Mouse (Mus musculus): ENCODE measurements around the gene Tbk1.
A peak's percentile ranks its signal among the peaks of the same experiment; 100 is the strongest.

The Tbk1 gene

DNA sequence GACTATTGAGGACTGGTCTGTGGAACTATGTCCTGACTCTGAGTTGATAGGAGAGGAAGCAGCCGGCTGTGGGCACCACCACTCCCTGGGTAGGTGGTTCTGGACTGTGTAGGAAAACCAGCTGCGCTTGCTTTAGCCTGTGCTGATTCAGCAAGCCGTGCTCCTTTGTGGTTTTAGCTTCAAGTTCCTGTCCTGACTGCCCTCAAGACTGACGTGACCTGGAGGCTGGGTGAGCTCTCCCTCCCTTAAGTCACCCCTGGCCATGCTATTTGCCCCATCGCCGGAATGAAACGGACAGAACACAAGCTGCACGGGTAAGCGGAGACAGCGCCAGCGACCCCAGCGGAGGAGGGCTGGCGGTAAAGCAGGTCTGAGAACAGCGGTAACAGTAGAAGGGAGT lies 4.5 kb upstream of the Tbk1 start:
- peak in 1 of 2 experiments; percentile 33 for DNase-seq (ENCODE audit: low spot score in 2 of 2)

DNA sequence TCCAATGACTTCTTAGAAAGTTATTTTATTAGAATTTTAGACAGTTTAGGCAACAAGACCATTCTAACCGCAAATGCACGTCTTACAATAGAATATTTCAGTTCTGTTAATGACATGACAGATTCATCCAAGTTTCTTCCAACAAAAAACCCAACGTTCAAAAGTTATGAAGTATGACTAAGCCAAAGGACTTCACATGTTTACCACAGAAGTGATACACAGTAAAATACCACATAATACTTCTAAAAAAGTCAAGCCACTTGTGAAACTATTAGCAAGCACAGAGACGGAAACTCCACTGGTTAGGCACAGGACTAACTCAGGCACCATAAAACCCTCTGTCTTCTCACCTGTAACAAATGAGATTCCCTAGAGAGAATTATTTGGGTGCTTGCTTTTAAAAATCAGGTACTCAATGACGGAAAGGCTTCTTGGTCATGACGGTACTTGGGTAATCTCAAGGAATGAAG lies 819 bp upstream of the Tbk1 start:
- no peak for DNase-seq (ENCODE audit: low spot score in 2 of 2)

DNA sequence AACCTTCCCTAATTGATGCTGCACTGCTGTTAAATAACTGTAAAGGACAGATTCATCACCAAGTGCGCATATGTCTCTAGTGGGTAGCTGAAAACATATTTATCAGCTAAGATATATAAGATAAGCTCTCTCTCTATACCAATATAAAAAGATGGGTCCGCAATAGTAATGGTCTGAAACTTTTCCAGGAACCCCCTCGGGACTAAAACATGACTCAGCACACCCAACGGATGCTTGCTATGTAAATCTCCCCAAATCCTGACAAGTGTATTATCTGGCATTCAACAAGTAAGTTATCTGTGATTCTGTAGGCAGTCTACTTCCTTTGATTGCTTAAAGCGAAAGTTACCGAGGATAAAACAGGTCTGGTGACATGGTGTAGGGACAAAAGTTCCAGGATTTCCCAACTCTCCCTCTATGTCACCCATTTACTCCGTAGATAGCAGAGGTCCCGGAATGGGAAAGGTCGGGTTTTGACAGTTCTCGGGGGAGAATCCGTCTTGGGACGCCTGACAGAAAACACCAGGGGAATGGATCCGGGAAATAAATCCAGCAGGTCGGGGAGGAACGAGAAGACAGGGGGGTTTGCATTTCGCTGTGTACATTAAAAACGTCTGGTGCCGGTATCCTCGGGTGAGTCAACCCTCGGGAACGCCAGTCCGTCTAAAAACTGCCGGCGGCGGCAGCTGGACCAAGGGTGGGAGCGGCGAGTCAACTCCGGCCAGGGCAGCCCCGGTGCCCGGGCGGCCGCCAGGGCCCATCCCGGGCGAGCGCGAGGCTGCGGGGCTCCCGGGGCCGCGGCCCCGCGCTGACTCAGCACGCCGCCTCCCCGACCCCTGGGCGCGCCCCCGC lies 570 bp downstream of the Tbk1 start:
- peak in 1 of 2 experiments; percentile 18 for DNase-seq (ENCODE audit: low spot score in 2 of 2)

DNA sequence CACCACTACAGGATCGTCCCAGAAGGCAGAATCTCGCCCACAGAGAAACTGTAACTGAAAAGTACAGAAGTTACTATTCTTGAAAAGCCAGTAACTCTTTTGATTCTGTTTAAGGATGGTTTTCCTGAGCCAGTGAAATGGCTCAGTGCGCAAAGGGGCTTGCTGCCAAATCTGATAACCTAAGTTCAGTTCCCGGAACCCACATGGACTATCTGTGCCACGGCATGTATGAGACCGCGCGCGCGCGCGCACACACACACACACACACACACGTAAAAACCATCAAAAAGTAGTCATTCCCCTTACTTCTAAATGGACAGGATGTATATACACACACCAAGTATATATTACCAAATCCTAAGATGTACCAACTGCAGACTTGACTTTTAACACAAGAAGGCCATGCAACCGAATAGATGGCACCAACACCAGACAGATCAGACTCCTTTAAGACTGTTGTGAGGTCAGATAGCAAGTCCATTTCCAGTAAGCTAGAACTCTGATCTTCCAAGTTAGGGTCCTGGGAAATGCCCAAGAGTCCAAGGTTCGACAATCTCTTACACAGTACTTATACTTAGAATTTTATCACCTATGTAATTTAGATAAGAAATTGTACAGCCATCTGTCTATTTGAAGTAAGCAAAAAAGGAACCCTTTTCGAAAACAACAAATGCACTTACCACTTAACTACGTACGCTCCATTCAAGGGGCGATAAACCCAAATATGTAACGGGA lies 1.4 kb downstream of the Tbk1 start:
- no peak for DNase-seq (ENCODE audit: low spot score in 2 of 2)

DNA sequence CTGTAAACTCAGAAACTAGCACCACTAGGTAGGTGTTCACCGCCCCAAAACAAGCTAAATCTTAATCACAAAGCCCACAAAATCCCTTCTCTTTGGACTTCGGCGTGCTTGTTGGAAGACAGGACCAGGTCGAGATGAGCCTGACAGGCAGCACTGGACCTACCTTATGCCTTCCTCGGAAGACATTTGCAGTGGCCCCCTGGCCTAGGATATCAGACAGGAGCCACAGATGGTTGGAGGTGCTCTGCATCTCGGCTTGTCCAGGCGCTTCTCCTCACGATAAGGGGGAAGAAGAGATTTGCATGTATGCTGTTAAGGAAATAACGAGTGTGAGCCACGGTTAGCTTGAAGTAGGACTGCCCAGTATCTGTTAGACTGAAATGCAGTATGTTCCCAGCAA lies 2.6 kb downstream of the Tbk1 start:
- DNase-seq (ENCODE audit: low spot score in 2 of 2): no peak

DNA sequence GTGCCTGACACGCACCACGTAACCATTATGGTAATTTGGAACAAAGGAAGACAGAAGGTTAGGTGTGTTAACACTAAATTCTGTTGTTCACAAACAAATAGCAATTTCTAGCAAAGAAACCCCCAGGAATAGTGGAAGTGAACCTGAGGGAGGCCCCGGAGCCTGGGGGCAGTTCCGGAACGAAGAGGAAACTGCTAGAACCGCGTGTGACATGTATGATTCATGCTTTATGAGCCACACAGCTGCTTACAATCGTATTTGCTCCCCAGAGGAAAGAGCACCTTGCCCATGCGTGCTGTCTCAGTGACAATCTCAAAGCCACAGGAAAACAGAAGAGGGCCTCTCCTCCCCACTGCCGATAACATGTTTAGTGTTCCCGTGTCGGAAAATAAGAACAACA lies 3.6 kb downstream of the Tbk1 start:
- DNase-seq (ENCODE audit: low spot score in 2 of 2): no peak

DNA sequence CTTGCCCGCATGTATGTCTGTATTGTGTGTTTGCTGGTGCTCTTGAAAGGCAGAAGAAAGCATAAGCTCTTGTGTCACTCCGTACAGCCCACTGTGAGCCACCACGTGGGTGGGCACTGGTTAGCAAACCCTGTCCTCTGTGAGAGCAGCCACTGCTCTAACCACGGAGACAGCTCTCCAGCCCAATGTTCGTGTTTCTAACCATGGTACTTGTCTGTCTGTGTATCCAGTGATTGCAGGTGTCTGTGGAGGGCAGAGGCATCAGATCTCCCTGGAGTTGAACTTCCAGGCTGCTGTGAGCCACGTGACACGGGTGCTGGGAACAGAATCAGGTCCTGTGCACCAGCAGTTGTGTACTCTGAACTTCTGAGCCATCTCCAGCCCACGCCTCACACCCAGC lies 4.3 kb downstream of the Tbk1 start:
- DNase-seq (ENCODE audit: low spot score in 2 of 2): no peak

- DNase-seq (ENCODE audit: low spot score in 2 of 2): no peak
Observed at GRCm38 (mm10) chr10:121581405-121581804, 5.2 kb downstream of the Tbk1 start.

DNA sequence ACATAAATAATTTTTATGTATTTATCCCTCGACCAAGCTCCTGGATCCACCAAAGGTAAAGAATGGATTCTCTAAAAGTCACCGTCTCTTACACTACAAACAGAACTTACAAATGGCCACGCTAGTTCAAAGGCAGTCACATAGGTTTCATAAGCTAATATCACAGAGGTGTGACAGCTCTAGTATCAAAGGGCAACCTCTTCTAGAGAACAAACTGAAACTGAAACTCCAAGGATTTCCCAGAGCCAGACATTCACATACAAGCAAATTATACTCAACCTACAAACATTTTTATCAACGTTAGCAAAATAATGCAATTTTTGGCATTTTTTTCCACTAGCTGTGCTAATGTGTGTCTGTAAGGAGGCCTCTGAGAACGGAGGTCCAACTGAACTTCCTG lies 6.2 kb downstream of the Tbk1 start:
- DNase-seq (ENCODE audit: low spot score in 2 of 2): no peak

- DNase-seq (ENCODE audit: low spot score in 2 of 2): no peak
Observed at GRCm38 (mm10) chr10:121576372-121576771, 10.2 kb downstream of the Tbk1 start.

DNA sequence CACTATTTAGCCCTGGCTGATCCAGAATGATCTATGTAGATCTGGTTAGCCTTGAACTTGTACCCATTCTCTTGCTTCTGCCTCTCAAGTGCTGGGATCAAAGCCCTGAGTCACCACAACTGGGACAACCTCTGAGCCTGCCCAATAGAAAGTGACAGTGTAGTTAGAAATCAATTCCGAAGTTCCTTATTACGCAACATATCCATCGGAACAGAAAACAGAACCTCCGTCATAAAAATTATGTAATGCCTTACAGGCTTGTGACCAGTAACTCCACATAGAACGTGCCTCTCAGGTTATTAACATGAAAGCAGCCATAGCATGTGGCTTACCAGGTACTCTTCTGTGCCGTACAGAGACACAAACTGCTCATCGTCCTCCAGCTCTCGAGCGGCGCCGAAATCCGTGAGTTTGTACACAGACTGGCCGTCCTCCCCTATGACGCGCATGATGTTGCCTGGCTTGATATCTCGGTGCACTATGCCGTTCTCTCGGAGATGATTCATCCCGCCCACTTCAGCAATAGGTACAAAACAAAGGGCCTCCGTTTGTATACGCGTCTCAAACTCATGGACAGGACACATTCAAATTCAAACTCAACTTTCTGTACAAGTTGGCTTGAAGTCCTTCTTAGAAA lies 15.0 kb downstream of the Tbk1 start:
- DNase-seq (ENCODE audit: low spot score in 2 of 2): no peak

- DNase-seq (ENCODE audit: low spot score in 2 of 2): no peak
Observed at GRCm38 (mm10) chr10:121571031-121571430, 15.6 kb downstream of the Tbk1 start.

GRCm38 (mm10) chr10:121569796-121570195 lies 16.8 kb downstream of the Tbk1 start:
- no peak for DNase-seq (ENCODE audit: low spot score in 2 of 2)

DNA sequence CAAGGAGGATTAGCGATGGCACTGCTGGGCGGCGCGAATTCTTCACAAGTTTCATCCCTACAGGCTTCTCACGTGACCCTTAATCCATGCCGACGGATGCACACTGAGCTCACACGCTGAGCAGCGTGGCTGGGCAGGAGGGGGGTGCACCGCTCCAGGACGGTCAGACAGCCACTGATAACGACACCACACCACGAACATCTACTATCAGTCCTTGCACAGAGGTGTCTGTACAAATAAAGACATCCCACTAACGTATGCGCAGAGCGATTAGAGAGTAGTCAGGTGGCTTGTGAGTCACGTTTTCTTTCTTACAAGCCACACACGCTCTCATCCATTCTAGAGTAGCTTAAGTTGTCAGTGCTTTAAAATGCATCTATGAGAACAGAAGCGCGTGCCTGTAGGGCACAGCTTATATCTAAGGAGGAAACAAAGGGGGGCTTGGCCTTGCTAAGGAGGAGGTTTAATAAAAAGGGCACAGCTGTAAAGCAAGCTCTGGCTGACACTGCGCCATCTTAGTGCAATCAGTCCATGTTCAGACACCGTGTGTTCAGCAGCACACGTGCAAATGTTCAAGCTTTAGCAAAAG lies 17.5 kb downstream of the Tbk1 start:
- DNase-seq (ENCODE audit: low spot score in 2 of 2): no peak

DNA sequence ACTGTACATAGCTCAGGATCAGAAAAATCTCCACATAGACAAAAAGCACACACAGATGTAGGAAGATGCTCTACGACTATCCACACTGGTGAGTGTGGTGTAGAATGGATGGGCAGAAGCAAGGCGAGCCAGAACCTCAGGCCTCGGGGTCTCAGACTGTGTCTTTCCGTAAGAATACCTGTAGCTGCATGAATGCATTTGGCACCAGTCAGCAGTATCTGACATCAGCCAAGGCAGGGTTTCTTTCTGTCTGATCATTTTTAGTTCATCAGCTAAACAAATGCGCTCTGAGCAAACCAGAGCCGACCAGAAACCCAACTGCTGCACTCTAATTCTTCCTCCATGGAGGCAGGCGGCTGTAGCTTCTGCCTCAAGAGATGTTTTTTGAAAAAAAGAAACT lies 18.1 kb downstream of the Tbk1 start:
- no peak for DNase-seq (ENCODE audit: low spot score in 2 of 2)

- no peak for DNase-seq (ENCODE audit: low spot score in 2 of 2)
Observed at GRCm38 (mm10) chr10:121568026-121568425, 18.6 kb downstream of the Tbk1 start.

- DNase-seq (ENCODE audit: low spot score in 2 of 2): no peak
Observed at GRCm38 (mm10) chr10:121564447-121564846, 22.1 kb downstream of the Tbk1 start.

DNA sequence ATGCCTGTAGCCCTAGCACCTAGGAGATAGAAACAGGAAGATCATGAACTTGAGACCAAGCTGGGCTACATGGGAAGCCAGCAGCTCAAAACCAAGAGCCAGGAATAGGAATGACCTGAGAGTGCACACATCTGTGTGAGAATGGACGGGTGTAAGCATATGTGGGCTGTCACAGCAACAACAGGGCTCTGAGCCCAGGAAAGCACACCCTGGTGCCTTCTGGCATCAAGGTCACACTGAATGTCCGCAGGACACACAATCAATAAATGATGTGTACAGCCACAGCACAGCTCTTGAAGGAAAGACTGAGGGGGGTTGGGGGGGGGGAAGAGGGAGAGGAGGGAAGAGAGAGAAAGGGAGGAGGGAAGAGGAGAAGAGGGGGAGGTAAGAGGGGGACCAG lies 28.4 kb downstream of the Tbk1 start:
- DNase-seq (ENCODE audit: low spot score in 2 of 2): no peak

GRCm38 (mm10) chr10:121556263-121556662 lies 30.3 kb downstream of the Tbk1 start:
- no peak for DNase-seq (ENCODE audit: low spot score in 2 of 2)

- DNase-seq (ENCODE audit: low spot score in 2 of 2): no peak
Observed at GRCm38 (mm10) chr10:121550334-121550733, 36.3 kb downstream of the Tbk1 start.

DNA sequence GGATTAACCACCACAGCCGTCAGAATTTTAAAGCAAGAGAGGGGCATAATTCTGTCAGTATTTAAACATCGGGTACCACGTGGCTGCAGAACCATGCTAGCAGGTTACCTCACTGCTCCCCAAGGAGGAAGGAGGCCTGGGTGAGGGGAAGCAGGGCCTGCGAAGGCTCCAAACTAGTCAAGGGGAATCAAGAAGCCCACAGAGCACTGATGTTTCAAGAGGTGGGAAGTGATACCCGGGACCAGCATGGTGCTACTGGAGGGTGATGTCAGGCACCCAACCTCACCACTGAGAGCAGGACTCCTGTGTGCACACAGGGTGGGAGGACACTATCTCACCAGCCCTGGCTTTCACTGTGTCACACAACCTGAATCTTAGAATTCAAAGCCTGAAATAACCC lies 36.9 kb downstream of the Tbk1 start:
- DNase-seq (ENCODE audit: low spot score in 2 of 2): no peak

DNA sequence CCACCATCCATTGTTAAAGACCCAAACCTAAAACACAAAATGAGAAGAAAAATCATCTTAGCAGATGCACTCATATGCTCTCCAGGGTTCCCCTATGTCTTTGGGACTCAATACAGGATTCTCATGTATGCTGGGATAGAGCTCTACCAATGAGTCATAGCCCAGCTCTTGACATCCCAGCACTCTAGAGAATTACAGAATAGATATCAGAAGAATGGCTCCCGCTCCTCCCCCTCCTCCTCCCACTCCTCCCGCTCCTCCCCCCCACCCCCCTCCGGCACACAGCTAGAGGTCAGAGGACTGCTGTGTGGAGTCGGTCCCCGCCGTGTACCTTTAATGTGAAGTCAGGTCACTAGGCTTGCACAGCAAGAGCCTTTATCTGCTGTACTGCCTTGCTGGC lies 39.4 kb downstream of the Tbk1 start:
- DNase-seq (ENCODE audit: low spot score in 2 of 2): no peak
